Mouse (Mus musculus) limb, embryonic 10.5 days (tissue): Measurements from ENCODE around the gene H1foo. TPM values are rescaled to one million over a fixed set of nuclear protein-coding genes. Genes with fewer than 3 reads are reported as not detected.

ENCODE experiments used
- DNase-seq: peaks from one replicate; pipeline ENCODE4 v3.0.0-alpha.2; 2017; ENCODE audit warnings: low spot score
- H3K27ac ChIP-seq: fragments of 300-500 bp; sonication (generic); 2 replicates; pipeline ENCODE4 v1.5.1; 2016; ENCODE audit warnings: mild to moderate bottlenecking
- H3K27me3 ChIP-seq: fragments of 300-500 bp; sonication (generic); 2 replicates; pipeline ENCODE4 v1.6.1; 2016; ENCODE audit warnings: low read depth, mild to moderate bottlenecking; ENCODE audit not compliant: poor library complexity, severe bottlenecking
- H3K36me3 ChIP-seq: fragments of 300-500 bp; sonication (generic); 2 replicates; pipeline ENCODE4 v1.6.1; 2016; ENCODE audit warnings: mild to moderate bottlenecking, moderate library complexity
- H3K4me1 ChIP-seq: fragments of 300-500 bp; sonication (generic); 2 replicates; pipeline ENCODE4 v1.6.1; 2016
- H3K4me3 ChIP-seq: fragments of 300-500 bp; sonication (generic); 2 replicates; pipeline ENCODE4 v1.5.1; 2016; ENCODE audit warnings: mild to moderate bottlenecking, moderate library complexity
- H3K9me3 ChIP-seq: fragments of 300-500 bp; sonication (generic); replicated peaks from 2 replicates; pipeline ENCODE4 v1.6.1; 2016; ENCODE audit warnings: mild to moderate bottlenecking
- WGBS: fragments of 180-500 bp; shearing (Covaris S2); methylation state at CpG from one replicate; pipeline ENCODE4 v1.1.7; 2016; 5-methylcytosine and 5-hydroxymethylcytosine counted together
- polyA plus RNA-seq: library from polyadenylated mRNA; unstranded; fragments of >200 nt; fragmentation: Nextera tagmentation; extraction: Ambion mirVana; gene quantifications from 2 replicates; pipeline ENCODE4 v1.2.1, GENCODE M21; 2016

Gene H1foo
- not detected in 2 replicates for polyA plus RNA-seq

DNA sequence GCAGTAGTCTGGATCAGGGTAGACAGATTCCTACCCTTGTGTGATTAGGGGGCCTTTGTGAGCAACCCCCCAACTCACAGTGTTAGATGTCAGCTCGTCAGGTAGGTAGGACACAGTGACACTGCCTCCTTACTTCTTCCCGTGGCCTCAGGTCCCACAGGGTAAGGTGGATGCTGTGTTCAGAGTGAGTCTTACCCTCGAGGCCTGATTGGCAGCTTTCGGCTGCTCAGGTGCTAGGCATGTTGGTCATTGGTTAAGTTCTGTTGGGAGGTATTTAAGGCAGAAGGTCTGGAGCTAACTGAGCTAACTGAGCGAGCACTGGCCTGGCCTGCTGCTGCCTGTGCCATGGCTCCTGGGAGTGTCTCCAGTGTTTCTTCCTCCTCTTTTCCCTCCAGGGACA is at the start of gene H1foo:
TSS of gene H1foo (plus strand) at position 301 of the 400 bp plus-strand sequence.
- peaks cover 4% of the 10 kb centered on the region; the same call in 1 of the 2 replicates for H3K27me3 ChIP-seq
- no peaks in the 10 kb centered on the region for H3K36me3 ChIP-seq
- 87% methylated on average over 5 of the region's 5 CpGs for WGBS
- no peak for DNase-seq
- H3K27ac ChIP-seq = no peak within 1 kb of the TSS
- H3K4me3 ChIP-seq = no peak within 1 kb of the TSS
- peaks cover 17% of the 10 kb centered on the region for H3K4me1 ChIP-seq
- H3K9me3 ChIP-seq = no peaks in the 10 kb centered on the region

DNA sequence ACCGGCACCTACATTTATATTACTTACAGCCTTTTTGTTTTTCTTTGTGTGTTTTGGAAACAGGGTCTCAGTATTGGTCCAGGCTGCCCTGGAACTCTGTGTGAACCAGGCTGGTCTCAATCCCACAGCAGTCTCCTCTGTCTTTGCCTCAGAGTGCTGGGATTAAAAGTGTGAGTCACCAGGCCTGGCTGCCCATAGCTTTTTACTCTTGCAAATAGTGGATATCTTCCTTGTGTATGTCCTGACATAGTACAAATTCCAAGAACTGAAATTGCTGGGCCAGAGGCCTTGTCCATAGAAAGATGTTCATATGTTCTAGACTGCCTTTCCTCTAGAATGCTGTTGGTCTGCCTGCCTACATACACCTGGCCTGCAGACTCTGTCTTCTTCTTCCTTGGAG is 48.4 kb upstream of the H1foo start:
- peaks cover 42% of the 10 kb centered on the region for H3K36me3 ChIP-seq

DNA sequence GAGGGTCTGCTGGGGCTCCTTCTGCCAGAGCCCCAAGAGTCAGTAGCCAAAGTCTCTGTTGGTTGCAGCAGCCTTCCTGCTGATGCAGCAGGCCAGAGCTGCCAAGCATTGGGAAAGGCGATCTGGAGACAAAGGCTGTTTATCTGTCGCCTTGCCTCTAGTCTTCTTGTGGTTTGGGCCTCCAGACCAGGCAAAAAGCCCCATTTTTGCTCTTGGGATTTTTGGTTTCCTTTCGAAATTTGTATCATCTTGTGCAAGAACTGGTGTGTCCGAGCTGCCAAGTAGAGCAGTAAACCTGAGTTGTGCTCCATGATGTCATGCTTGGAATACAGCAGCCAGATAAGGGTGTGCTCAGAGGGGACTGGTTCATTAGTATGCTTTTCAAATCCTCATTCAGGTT is 47.6 kb upstream of the H1foo start:
- H3K36me3 ChIP-seq = peaks cover 44% of the 10 kb centered on the region
- H3K27me3 ChIP-seq = no peaks in the 10 kb centered on the region
- H3K4me1 ChIP-seq = peaks cover 28% of the 10 kb centered on the region
- WGBS = 80% methylated on average over 4 of the region's 4 CpGs
- DNase-seq = no peak
- H3K9me3 ChIP-seq = no peaks in the 10 kb centered on the region
- H3K4me3 ChIP-seq = no peak overlapping the region
- H3K27ac ChIP-seq = no peak overlapping the region

More for the DNA sequence above, 48.4 kb upstream of the H1foo start:
- no peak for DNase-seq
- H3K27ac ChIP-seq = no peak overlapping the region
- H3K4me1 ChIP-seq = peaks cover 23% of the 10 kb centered on the region
- no peaks in the 10 kb centered on the region for H3K27me3 ChIP-seq
- H3K9me3 ChIP-seq = no peaks in the 10 kb centered on the region
- WGBS = 90% methylated on average over 1 of the region's 1 CpGs
- H3K4me3 ChIP-seq = no peak overlapping the region

DNA sequence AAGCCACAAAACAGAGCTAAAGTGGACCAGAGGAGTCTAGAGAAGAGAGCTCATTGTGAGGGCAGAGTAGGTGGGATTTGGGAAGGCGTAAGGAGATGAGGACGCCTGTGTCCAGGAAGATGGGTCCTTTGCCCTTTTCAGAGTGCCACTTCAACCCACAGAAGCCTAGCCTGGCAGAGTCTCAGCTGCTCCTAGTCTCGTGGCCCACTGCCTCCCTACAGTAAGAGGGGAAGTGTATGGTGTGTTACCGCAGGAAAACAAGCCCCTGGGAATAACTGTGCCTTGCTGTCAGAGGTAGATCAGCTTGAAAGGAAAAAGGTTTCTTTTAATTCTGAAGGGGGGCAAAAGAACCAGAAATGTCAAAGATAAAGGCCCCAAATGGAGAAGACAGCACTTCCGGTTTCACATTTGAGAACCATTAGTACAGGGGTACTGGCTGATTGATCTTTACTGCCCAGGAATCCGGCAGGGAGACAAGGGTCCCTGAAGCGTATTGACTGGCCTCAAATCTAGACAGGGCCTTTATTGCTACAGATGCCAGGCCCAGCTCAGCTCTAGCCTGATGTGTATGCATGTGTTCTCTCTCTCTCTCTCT is 46.7 kb upstream of the H1foo start:
- 63% methylated on average over 7 of the region's 7 CpGs for WGBS
- Histone ChIP-seq H3K4me3 (no peak overlapping the region), H3K9me3 (no peaks in the 10 kb centered on the region), H3K36me3 (peaks cover 44% of the 10 kb centered on the region), H3K27ac (peak overlapping the region; percentile 46), H3K4me1 (peaks cover 28% of the 10 kb centered on the region), H3K27me3 (no peaks in the 10 kb centered on the region)
- no peak for DNase-seq

DNA sequence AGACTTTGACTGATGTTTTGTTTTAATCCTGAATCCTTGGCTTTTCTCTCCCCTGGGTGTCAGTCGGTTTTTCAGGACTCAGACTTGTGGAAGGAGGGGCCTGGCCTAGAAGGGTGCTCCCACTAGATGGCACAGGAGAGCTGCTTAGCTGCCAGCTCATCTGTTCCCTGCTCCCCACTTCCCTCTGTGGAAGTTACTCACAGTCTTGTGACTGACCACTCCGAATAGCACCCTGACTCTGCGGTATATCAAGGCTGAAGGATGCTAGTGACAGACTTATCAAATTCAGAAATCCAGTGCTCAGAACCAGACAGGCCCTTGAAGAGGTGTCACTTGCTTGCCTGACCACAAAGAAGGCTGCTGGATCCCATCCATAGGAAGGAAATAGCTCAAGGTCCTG is 43.7 kb upstream of the H1foo start:
- Histone ChIP-seq H3K27ac (no peak overlapping the region), H3K9me3 (no peaks in the 10 kb centered on the region), H3K27me3 (no peaks in the 10 kb centered on the region), H3K4me1 (peaks cover 28% of the 10 kb centered on the region), H3K36me3 (peaks cover 56% of the 10 kb centered on the region), H3K4me3 (no peak overlapping the region)
- 25% methylated on average over 3 of the region's 3 CpGs for WGBS
- peak; percentile 54 for DNase-seq

DNA sequence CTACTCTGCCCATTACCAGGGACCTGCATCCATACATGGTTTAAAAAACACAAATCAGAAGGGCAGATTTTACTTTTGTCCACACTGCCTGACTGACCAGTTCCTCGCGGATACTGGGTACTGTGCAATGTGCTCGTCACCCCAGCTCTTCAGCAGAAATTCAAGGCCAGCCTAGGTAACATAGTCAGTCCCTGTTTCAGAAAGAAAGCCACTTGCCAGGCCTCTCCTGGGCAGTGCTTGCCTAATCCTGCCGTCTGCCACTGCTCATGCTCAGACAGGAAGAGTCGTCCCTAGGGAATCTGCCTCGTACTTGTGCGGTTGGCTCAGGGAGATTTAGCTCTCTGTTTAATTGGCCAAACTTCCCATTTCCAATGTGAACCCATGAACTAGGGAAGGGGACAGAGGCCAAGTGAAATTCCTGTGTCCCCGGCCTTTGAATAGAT is 43.2 kb upstream of the H1foo start:
- WGBS = 84% methylated on average over 8 of the region's 8 CpGs
- H3K27ac ChIP-seq = no peak overlapping the region
- no peaks in the 10 kb centered on the region for H3K27me3 ChIP-seq
- H3K4me1 ChIP-seq = peaks cover 28% of the 10 kb centered on the region
- peaks cover 60% of the 10 kb centered on the region for H3K36me3 ChIP-seq
- H3K9me3 ChIP-seq = no peaks in the 10 kb centered on the region
- no peak overlapping the region for H3K4me3 ChIP-seq
- DNase-seq = no peak

DNA sequence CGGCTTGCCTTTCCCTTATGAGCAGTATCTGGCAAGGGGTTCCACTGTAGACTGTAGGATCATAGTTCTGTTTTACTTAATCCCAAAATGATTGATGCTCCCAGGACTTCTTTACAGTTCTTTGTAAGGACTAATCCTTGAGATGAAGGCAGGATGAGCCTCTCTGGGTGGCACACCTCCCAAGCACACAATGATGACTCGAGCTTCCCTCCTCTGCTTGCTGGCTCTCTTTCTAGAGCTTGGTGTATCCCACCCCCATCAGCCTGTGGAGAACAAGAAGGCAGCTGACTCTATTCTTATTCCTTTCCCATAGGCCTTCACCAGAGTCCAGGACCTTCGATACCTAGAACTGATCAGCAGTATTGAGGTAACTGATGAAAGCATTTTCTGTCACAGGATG is 42.2 kb upstream of the H1foo start:
- H3K4me1 ChIP-seq = peaks cover 22% of the 10 kb centered on the region
- H3K36me3 ChIP-seq = peaks cover 70% of the 10 kb centered on the region
- no peaks in the 10 kb centered on the region for H3K27me3 ChIP-seq
- WGBS = 92% methylated on average over 3 of the region's 3 CpGs
- DNase-seq = no peak
- H3K27ac ChIP-seq = no peak overlapping the region
- no peak overlapping the region for H3K4me3 ChIP-seq
- H3K9me3 ChIP-seq = no peaks in the 10 kb centered on the region

DNA sequence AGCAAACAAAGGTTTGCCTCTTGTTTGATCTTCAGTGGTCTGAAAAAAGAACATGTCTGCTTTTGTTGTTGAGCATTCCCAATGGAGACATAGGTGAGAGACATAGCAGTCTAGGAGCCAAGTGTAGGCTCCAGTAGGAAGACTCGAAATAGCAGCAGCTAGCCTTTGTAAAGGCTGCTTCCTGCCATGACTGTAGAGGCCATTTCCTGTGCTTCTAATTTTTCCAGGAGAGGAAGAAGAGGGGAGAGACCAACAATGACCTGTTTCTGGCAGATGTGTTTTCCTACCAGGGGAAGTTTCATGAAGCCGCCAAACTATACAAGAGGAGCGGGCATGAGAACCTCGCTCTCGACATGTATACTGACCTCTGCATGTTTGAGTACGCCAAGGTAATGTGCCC is 39.2 kb upstream of the H1foo start:
- DNase-seq = no peak
- Histone ChIP-seq H3K4me3 (no peak overlapping the region), H3K4me1 (peaks cover 17% of the 10 kb centered on the region), H3K36me3 (peaks cover 65% of the 10 kb centered on the region), H3K27me3 (no peaks in the 10 kb centered on the region), H3K27ac (peak overlapping the region; percentile 4; the same call in 1 of the 2 replicates), H3K9me3 (no peaks in the 10 kb centered on the region)
- WGBS = 96% methylated on average over 6 of the region's 6 CpGs

DNA sequence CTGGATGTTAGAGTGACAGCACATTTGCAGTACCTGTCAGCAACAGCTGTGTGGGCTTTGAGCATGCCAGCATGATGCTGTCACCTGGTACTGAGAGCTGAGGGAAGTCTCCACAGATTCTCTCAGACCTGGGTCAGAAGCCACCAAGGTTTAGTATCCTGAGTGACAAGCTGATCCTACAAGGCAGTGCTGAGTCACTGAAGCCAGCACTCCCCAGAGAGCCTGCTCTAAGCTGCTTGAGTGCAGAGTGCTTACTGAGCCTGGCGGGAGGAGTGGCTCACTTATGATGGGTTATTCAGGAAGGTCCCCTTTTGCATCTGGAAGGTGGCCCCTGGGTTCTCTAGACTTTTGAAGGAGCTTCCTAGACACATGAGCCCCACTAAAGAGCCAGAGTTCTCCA is 38.3 kb upstream of the H1foo start:
- WGBS = 82% methylated on average over 1 of the region's 1 CpGs
- H3K4me3 ChIP-seq = no peak overlapping the region
- peaks cover 13% of the 10 kb centered on the region for H3K4me1 ChIP-seq
- H3K36me3 ChIP-seq = peaks cover 65% of the 10 kb centered on the region
- H3K9me3 ChIP-seq = no peaks in the 10 kb centered on the region
- no peak overlapping the region for H3K27ac ChIP-seq
- DNase-seq = no peak
- no peaks in the 10 kb centered on the region for H3K27me3 ChIP-seq

DNA sequence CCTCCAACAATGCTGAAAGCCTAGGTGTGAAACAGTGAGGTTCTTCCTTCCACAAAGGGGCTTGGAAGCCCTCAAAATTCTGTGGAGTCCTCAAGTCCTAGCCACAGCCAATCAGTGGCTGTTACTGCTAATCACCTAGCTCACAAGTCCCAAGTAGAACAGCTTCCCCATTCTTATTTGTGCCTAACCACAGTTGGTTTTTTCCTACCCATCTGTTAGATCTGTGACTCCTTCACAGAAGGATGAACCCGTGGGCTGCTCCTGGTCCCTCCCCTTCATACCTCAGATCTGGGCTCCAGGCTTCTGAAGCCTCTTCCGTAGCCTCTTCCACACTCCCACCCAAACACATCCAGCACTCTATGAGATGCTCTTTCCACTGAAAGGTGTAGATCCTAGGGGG is 37.9 kb upstream of the H1foo start:
- DNase-seq = no peak
- Histone ChIP-seq H3K4me1 (peaks cover 9% of the 10 kb centered on the region; the same call in 1 of the 2 replicates), H3K27me3 (no peaks in the 10 kb centered on the region), H3K27ac (no peak overlapping the region), H3K4me3 (no peak overlapping the region), H3K36me3 (peaks cover 63% of the 10 kb centered on the region), H3K9me3 (no peaks in the 10 kb centered on the region)
- WGBS = 81% methylated on average over 2 of the region's 2 CpGs

DNA sequence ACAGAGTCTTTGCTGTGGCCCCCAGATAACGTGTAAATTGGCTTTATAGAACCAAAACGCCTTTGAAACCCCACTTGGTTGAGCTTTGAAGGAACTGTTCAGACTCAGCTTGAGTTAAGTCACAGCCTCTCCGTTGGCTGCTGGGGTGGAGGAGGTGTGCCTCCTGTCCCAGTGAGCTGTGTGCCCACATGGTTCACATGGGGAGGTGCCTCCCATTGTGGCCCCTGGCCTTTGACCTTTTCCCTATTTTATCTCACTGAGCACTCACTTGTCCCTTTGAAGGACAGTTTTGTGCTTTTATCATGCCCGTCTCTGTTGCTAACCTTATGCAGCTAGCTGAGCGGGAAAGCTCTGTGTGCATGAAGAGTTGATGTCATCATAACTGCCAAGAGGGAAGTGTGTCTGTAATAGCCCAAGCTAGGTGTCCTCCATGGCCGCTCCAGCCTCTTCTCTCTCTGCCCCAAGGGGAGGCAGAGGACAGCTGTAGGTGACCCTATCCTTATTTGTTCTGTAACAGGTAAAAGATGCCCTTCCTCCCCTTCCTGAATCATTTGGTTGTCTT is 36.2 kb upstream of the H1foo start:
- 46% methylated on average over 6 of the region's 6 CpGs for WGBS
- H3K4me3 ChIP-seq = no peak overlapping the region
- H3K27me3 ChIP-seq = no peaks in the 10 kb centered on the region
- no peak overlapping the region for H3K27ac ChIP-seq
- no peak for DNase-seq
- peaks cover 9% of the 10 kb centered on the region; the same call in 1 of the 2 replicates for H3K4me1 ChIP-seq
- H3K36me3 ChIP-seq = peaks cover 49% of the 10 kb centered on the region
- H3K9me3 ChIP-seq = no peaks in the 10 kb centered on the region

DNA sequence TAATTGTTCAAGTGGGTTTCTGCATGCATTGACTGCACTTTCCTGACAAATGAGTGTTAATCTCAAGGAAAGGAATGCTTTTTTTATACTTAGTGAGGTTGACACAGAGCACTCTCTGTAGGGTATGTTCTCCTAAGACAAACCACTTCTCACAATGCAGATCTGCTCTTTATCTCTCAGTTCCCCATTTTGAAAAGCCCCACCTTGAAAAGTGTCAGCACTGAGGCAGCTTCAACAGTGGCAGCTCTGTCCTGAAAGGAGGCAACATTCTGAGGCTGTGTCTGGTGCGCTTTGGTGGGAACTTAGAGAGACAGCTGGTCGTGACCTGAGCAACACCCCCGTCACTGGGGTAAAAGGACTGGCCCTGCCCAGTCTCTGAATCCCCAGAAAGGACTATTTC is 35.7 kb upstream of the H1foo start:
- Histone ChIP-seq H3K27ac (no peak overlapping the region), H3K4me1 (peaks cover 9% of the 10 kb centered on the region; the same call in 1 of the 2 replicates)
- 67% methylated on average over 3 of the region's 3 CpGs for WGBS

DNA sequence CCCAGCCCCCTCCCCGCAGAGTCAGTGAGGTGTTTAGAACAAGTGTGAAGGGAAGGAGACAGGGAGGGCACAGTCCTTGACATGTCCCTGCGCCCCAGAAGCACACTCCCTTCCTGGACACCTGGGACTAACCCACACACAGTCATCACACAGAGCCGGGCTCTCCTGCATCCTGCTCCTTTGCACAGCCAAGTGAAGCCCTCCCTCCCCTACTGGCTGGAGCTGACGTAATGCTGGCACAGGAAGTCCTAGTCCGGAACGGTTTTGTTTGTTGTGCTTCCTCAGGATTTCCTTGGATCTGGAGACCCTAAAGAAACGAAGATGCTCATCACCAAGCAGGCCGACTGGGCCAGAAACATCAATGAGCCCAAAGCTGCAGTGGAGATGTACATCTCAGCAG is 34.8 kb upstream of the H1foo start:
- Histone ChIP-seq H3K27ac (no peak overlapping the region), H3K36me3 (peaks cover 38% of the 10 kb centered on the region), H3K4me3 (no peak overlapping the region), H3K27me3 (no peaks in the 10 kb centered on the region), H3K9me3 (no peaks in the 10 kb centered on the region), H3K4me1 (peaks cover 12% of the 10 kb centered on the region; the same call in 1 of the 2 replicates)
- DNase-seq = no peak
- 69% methylated on average over 8 of the region's 8 CpGs for WGBS

More for the DNA sequence above, 35.7 kb upstream of the H1foo start:
- Histone ChIP-seq H3K27me3 (no peaks in the 10 kb centered on the region), H3K9me3 (no peaks in the 10 kb centered on the region), H3K4me3 (no peak overlapping the region), H3K36me3 (peaks cover 46% of the 10 kb centered on the region)
- DNase-seq = no peak
